Mouse (Mus musculus) gastrocnemius, postnatal 10 days (tissue): ENCODE measurements around the gene Tns4. TPM values are rescaled to one million over a fixed set of nuclear protein-coding genes. Genes with fewer than 3 reads are reported as not detected.

ENCODE experiments used
- total RNA-seq, 2 experiments: library from RNA; stranded (reverse); gene quantifications; 2 replicates each; pipeline ENCODE4 v1.2.3; 2021

Gene Tns4
- total RNA-seq, 2 experiments from 2014 or later, result not detected

Other genes starting within 250 kb of the Tns4 start
- gene Wipf2, start 225.7 kb downstream of the Tns4 start, total RNA-seq, result 1 to 10 TPM; 6.3 to 9.0 TPM
- gene Cdc6, start 181.5 kb downstream of the Tns4 start, total RNA-seq, result 1 to 10 TPM; 2.3 to 3.5 TPM
- 10 to 100 TPM; 22.6 to 31.5 TPM for gene Rara, start 161.5 kb downstream of the Tns4 start, total RNA-seq
- not detected for gene Gjd3, start 106.3 kb downstream of the Tns4 start, total RNA-seq
- 10 to 100 TPM; 33.9 to 43.9 TPM for gene Top2a, start 65.1 kb downstream of the Tns4 start, total RNA-seq
- 100 to 1,000 TPM; 172 to 198 TPM for gene Igfbp4, start 48.1 kb downstream of the Tns4 start, total RNA-seq
- gene Ccr7, start 65.8 kb upstream of the Tns4 start, total RNA-seq, result under 1 TPM; 0.14 to 0.23 TPM
- 10 to 100 TPM; 55.5 to 63.5 TPM for gene Smarce1, start 141.7 kb upstream of the Tns4 start, total RNA-seq
- gene Krt222, start 154.8 kb upstream of the Tns4 start, total RNA-seq, result 10 to 100 TPM in 1 of 2 experiments, 1 to 10 TPM in 1; 9.3 to 11.7 TPM
- gene Krt24, start 196.0 kb upstream of the Tns4 start, total RNA-seq, result not detected
- gene Krt25, start 233.6 kb upstream of the Tns4 start, total RNA-seq, result under 1 TPM in 1 of 2 experiments, not detected in 1; 0.14 TPM
- not detected for gene Krt26, start 248.7 kb upstream of the Tns4 start, total RNA-seq